Mouse (Mus musculus) inflammation-experienced regulatory T-cells, adult 6 months (primary cell): Measurements from ENCODE around the gene Rbpjl. TPM values are rescaled to one million over a fixed set of nuclear protein-coding genes. Genes with fewer than 3 reads are reported as not detected.

ENCODE experiments used
- ATAC-seq: one replicate; pipeline ENCODE4 v1.8.0; 2017
- polyA plus RNA-seq, 3 experiments: library from polyadenylated mRNA; unstranded; fragments of 100-300 nt; shearing (Covaris generic); gene quantifications; one replicate each; pipeline ENCODE4 v1.2.1; 2017

Rbpjl gene
- polyA plus RNA-seq, 3 experiments from 2014 or later: not detected

GRCm38 (mm10) chr2:164446086-164446469, 43.1 kb downstream of the Rbpjl start:
- ATAC-seq: no peak

- no peak for ATAC-seq
These were observed 45.2 kb downstream of the Rbpjl start for GRCm38 (mm10) chr2:164448140-164448539.

GRCm38 (mm10) chr2:164448921-164449320, 46.0 kb downstream of the Rbpjl start:
- ATAC-seq: no peak

GRCm38 (mm10) chr2:164449341-164450042, 46.6 kb downstream of the Rbpjl start:
- no peak for ATAC-seq

GRCm38 (mm10) chr2:164452000-164452676, 49.2 kb downstream of the Rbpjl start:
- no peak for ATAC-seq

- ATAC-seq: no peak
These were observed 50.3 kb downstream of the Rbpjl start for GRCm38 (mm10) chr2:164453047-164453757.

GRCm38 (mm10) chr2:164453887-164454500, 51.1 kb downstream of the Rbpjl start:
- no peak for ATAC-seq

- no peak for ATAC-seq
These were observed 51.9 kb downstream of the Rbpjl start for GRCm38 (mm10) chr2:164454846-164455245.

GRCm38 (mm10) chr2:164455421-164456190, 52.7 kb downstream of the Rbpjl start:
- ATAC-seq: no peak

- peak; percentile 0 for ATAC-seq
These were observed 53.5 kb downstream of the Rbpjl start for GRCm38 (mm10) chr2:164456413-164456812.

- ATAC-seq: peak; percentile 69
These were observed 53.9 kb downstream of the Rbpjl start, which contains the start of gene Sys1 for GRCm38 (mm10) chr2:164456864-164457300. Gene Sys1, plus strand, starts transcription at chr2:164456964.

GRCm38 (mm10) chr2:164457942-164458341, 55.0 kb downstream of the Rbpjl start:
- no peak for ATAC-seq

GRCm38 (mm10) chr2:164458535-164458934, 55.6 kb downstream of the Rbpjl start:
- ATAC-seq: no peak

- peak; percentile 87 for ATAC-seq
These were observed 58.0 kb downstream of the Rbpjl start, which contains the start of gene Gm20458 for GRCm38 (mm10) chr2:164460745-164461551. Gene Gm20458, plus strand, starts transcription at chr2:164460967.

Other genes with a start within 250 kb of the Rbpjl start
- gene Kcns1, start 232.0 kb upstream of the Rbpjl start, polyA plus RNA-seq: not detected
- not detected for gene Wfdc5, start 220.4 kb upstream of the Rbpjl start, polyA plus RNA-seq
- gene Wfdc12, start 212.5 kb upstream of the Rbpjl start, polyA plus RNA-seq: not detected
- not detected for gene Wfdc15a, start 203.0 kb upstream of the Rbpjl start, polyA plus RNA-seq
- gene Wfdc15b, start 181.5 kb upstream of the Rbpjl start, polyA plus RNA-seq: not detected
- gene Svs2, start 164.7 kb upstream of the Rbpjl start, polyA plus RNA-seq: not detected
- gene Svs3b, start 146.5 kb upstream of the Rbpjl start, polyA plus RNA-seq: not detected
- not detected for gene Svs4, start 124.7 kb upstream of the Rbpjl start, polyA plus RNA-seq
- not detected for gene Svs3a, start 113.9 kb upstream of the Rbpjl start, polyA plus RNA-seq
- not detected for gene Svs6, start 86.4 kb upstream of the Rbpjl start, polyA plus RNA-seq
- gene Svs5, start 70.4 kb upstream of the Rbpjl start, polyA plus RNA-seq: not detected
- gene Slpi, start 14.0 kb upstream of the Rbpjl start, polyA plus RNA-seq: 1 to 10 TPM; 3.3 to 7.1 (median 3.8) TPM
- gene Matn4, start 2.0 kb downstream of the Rbpjl start, polyA plus RNA-seq: under 1 TPM in 1 of 3 experiments, not detected in 2; 0.21 TPM
- gene Sdc4, start 40.7 kb downstream of the Rbpjl start, polyA plus RNA-seq: 10 to 100 TPM; 12.0 to 42.7 (median 41.8) TPM
- 10 to 100 TPM; 10.4 to 35.1 (median 25.4) TPM for gene Sys1, start 53.8 kb downstream of the Rbpjl start, polyA plus RNA-seq
- 1 to 10 TPM in 1 of 3 experiments, not detected in 2; 4.5 TPM for gene Gm20458, start 57.8 kb downstream of the Rbpjl start, polyA plus RNA-seq
- gene Trp53tg5, start 70.6 kb downstream of the Rbpjl start, polyA plus RNA-seq: not detected
- 1 to 10 TPM; 1.5 to 7.5 (median 7.1) TPM for gene Dbndd2, start 83.0 kb downstream of the Rbpjl start, polyA plus RNA-seq
- 10 to 100 TPM; 13.6 to 36.2 (median 30.9) TPM for gene Pigt, start 94.4 kb downstream of the Rbpjl start, polyA plus RNA-seq
- not detected for gene Wfdc2, start 159.3 kb downstream of the Rbpjl start, polyA plus RNA-seq
- not detected for gene Spint3, start 170.3 kb downstream of the Rbpjl start, polyA plus RNA-seq
- not detected for gene Wfdc6a, start 182.3 kb downstream of the Rbpjl start, polyA plus RNA-seq
- not detected for gene Eppin, start 190.5 kb downstream of the Rbpjl start, polyA plus RNA-seq
- gene Wfdc6b, start 210.4 kb downstream of the Rbpjl start, polyA plus RNA-seq: not detected
- gene Wfdc8, start 210.5 kb downstream of the Rbpjl start, polyA plus RNA-seq: not detected
- gene Wfdc16, start 235.7 kb downstream of the Rbpjl start, polyA plus RNA-seq: not detected